Mouse (Mus musculus) kidney, postnatal 0 days (tissue): ENCODE data around the gene Ghrhr. TPM values are rescaled to one million over a fixed set of nuclear protein-coding genes. Genes with fewer than 3 reads are reported as not detected.
A peak's percentile ranks its signal among the peaks of the same experiment; 100 is the strongest.

ENCODE experiments used
- ATAC-seq: fragments of 200-750 bp; cut with Nextera tagmentation; replicated peaks from 2 replicates; pipeline ENCODE4 v1.8.0; 2017; ENCODE audit warnings: low read depth, moderate number of reproducible peaks, moderate TSS enrichment, moderate library complexity; ENCODE audit not compliant: low FRiP score
- DNase-seq: peaks from one replicate; pipeline ENCODE4 v3.0.0-alpha.2; 2016; ENCODE audit warnings: low spot score
- H3K27ac ChIP-seq: fragments of 300-500 bp; sonication (generic); 2 replicates; pipeline ENCODE4 v1.5.1; 2014; ENCODE audit warnings: mild to moderate bottlenecking
- H3K27me3 ChIP-seq: fragments of 300-500 bp; sonication (generic); 2 replicates; pipeline ENCODE4 v1.6.1; 2014; ENCODE audit warnings: low read length, mixed read lengths; ENCODE audit not compliant: insufficient read depth
- H3K36me3 ChIP-seq: fragments of 300-500 bp; sonication (generic); 2 replicates; pipeline ENCODE4 v1.6.1; 2014; ENCODE audit warnings: low read length, mixed read lengths; ENCODE audit not compliant: insufficient read depth
- H3K4me1 ChIP-seq: fragments of 300-500 bp; sonication (generic); replicated peaks from 2 replicates; pipeline ENCODE4 v1.6.1; 2014; ENCODE audit warnings: antibody characterized with exemption, low read length, mixed read lengths; ENCODE audit not compliant: insufficient read depth
- H3K4me2 ChIP-seq: fragments of 300-500 bp; sonication (generic); 2 replicates; pipeline ENCODE4 v1.6.1; 2014; ENCODE audit warnings: mild to moderate bottlenecking, low read length, moderate library complexity, mixed read lengths
- H3K4me3 ChIP-seq: fragments of 300-500 bp; sonication (generic); replicated peaks from 2 replicates; pipeline ENCODE4 v1.5.1; 2014; ENCODE audit warnings: low read depth, low read length
- H3K9ac ChIP-seq: fragments of 300-500 bp; sonication (generic); 2 replicates; pipeline ENCODE4 v1.6.1; 2014; ENCODE audit warnings: low read depth, low read length
- H3K9me3 ChIP-seq: fragments of 300-500 bp; sonication (generic); replicated peaks from 2 replicates; pipeline ENCODE4 v1.6.1; 2016; ENCODE audit warnings: low read length, inconsistent platforms, mixed read lengths
- CTCF ChIP-seq: IDR thresholded peaks from 2 replicates; pipeline ENCODE4 v1.5.1; 2016; ENCODE audit warnings: antibody characterized with exemption, low read depth, mild to moderate bottlenecking, moderate library complexity
- WGBS: fragments of 180-500 bp; shearing (Covaris S2); extraction: QIAGEN DNeasy Blood & Tissue Kit; methylation state at CpG from one replicate; pipeline ENCODE4 v1.1.7; 2014; 5-methylcytosine and 5-hydroxymethylcytosine counted together
- polyA plus RNA-seq: library from polyadenylated mRNA; unstranded; fragments of >200 nt; fragmentation: Nextera tagmentation; extraction: Ambion mirVana; gene quantifications from 2 replicates; pipeline ENCODE4 v1.2.1, GENCODE M21; 2015

The Ghrhr gene
- polyA plus RNA-seq, 1 experiment from 2014 or later: 0.59 TPM

GRCm38 (mm10) chr6:55370831-55371230 lies 5.3 kb upstream of the Ghrhr start:
- no peak overlapping the region for H3K4me2 ChIP-seq
- WGBS: 88% methylated on average over 6 of the region's 6 CpGs
- DNase-seq: no peak
- H3K9ac ChIP-seq: no peak overlapping the region
- H3K36me3 ChIP-seq: no peaks in the 10 kb centered on the region
- TF ChIP-seq CTCF: no peak
- ATAC-seq: no peak
- no peak overlapping the region for H3K4me3 ChIP-seq
- no peaks in the 10 kb centered on the region for H3K9me3 ChIP-seq
- no peak overlapping the region for H3K27ac ChIP-seq
- H3K27me3 ChIP-seq: no peaks in the 10 kb centered on the region
- no peaks in the 10 kb centered on the region for H3K4me1 ChIP-seq

DNA sequence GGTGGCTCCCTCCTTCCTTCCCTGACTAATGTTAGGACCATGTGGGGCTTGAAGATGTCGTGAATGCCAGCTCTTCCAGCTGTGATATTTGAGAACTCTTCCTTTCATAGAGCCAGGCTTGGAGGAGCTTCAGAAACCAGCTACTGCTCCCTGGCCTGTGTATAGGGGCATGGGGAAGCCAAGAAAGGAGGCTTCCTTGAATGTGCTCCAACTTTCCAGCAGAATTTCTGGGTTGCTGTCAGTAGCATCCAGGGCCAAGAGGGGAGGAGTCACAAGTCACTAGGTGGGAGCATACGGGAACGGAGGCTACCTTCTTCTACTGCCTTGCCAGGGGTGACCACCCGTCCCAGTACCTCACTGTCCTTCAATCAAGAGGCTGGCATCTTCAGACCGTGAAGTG lies 416 bp downstream of the Ghrhr start:
- H3K27me3 ChIP-seq: no peaks in the 10 kb centered on the region
- no peaks in the 10 kb centered on the region for H3K9me3 ChIP-seq
- no peak for ATAC-seq
- 66% methylated on average over 5 of the region's 5 CpGs for WGBS
- H3K4me1 ChIP-seq: no peaks in the 10 kb centered on the region
- TF ChIP-seq CTCF: no peak
- no peak overlapping the region for H3K4me2 ChIP-seq
- H3K36me3 ChIP-seq: no peaks in the 10 kb centered on the region
- no peak for DNase-seq
- no peak overlapping the region for H3K9ac ChIP-seq
- H3K27ac ChIP-seq: no peak overlapping the region
- no peak overlapping the region for H3K4me3 ChIP-seq

DNA sequence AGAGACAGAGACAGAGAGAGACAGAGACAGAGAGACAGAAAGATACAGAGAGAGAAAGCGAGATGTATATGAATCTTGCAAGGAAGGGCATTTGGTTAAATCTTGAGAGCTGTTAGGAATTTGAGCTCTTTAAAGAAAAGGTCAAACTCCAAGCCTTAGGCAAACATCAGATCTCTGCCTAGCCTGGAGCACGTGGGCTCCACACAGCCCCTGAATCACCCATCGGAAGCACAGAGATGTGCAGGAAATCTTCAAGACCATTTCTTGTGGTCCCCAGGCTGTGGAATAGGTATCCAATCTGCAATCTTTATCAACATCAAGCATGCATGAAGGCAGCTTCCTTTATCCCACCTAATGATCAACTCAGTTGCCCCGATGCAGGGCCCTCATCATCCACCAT lies 1.4 kb downstream of the Ghrhr start:
- H3K4me3 ChIP-seq: no peak overlapping the region
- no peaks in the 10 kb centered on the region for H3K4me1 ChIP-seq
- H3K27ac ChIP-seq: no peak overlapping the region
- no peak overlapping the region for H3K9ac ChIP-seq
- no peaks in the 10 kb centered on the region for H3K9me3 ChIP-seq
- 74% methylated on average over 4 of the region's 4 CpGs for WGBS
- ATAC-seq: no peak
- TF ChIP-seq CTCF: no peak
- no peak overlapping the region for H3K4me2 ChIP-seq
- DNase-seq: no peak
- no peaks in the 10 kb centered on the region for H3K27me3 ChIP-seq
- H3K36me3 ChIP-seq: no peaks in the 10 kb centered on the region

- peak; percentile 80 for TF ChIP-seq CTCF
- no peaks in the 10 kb centered on the region for H3K36me3 ChIP-seq
- ATAC-seq (no peak), DNase-seq (peak; percentile 82)
- no peak overlapping the region for H3K4me3 ChIP-seq
- no peaks in the 10 kb centered on the region for H3K27me3 ChIP-seq
- 45% methylated on average over 3 of the region's 3 CpGs for WGBS
- no peaks in the 10 kb centered on the region for H3K4me1 ChIP-seq
- H3K9ac ChIP-seq: no peak overlapping the region
- no peaks in the 10 kb centered on the region for H3K9me3 ChIP-seq
- H3K4me2 ChIP-seq: no peak overlapping the region
- no peak overlapping the region for H3K27ac ChIP-seq
These were observed 3.7 kb downstream of the Ghrhr start for GRCm38 (mm10) chr6:55379641-55380335.

- no peaks in the 10 kb centered on the region for H3K9me3 ChIP-seq
- no peak for TF ChIP-seq CTCF
- no peaks in the 10 kb centered on the region for H3K4me1 ChIP-seq
- no peak overlapping the region for H3K9ac ChIP-seq
- H3K4me2 ChIP-seq: no peak overlapping the region
- 64% methylated on average over 4 of the region's 4 CpGs for WGBS
- H3K27me3 ChIP-seq: no peaks in the 10 kb centered on the region
- no peaks in the 10 kb centered on the region for H3K36me3 ChIP-seq
- H3K4me3 ChIP-seq: no peak overlapping the region
- no peak for DNase-seq
- ATAC-seq: no peak
- H3K27ac ChIP-seq: no peak overlapping the region
These were observed 5.9 kb downstream of the Ghrhr start for GRCm38 (mm10) chr6:55381966-55382365.

DNA sequence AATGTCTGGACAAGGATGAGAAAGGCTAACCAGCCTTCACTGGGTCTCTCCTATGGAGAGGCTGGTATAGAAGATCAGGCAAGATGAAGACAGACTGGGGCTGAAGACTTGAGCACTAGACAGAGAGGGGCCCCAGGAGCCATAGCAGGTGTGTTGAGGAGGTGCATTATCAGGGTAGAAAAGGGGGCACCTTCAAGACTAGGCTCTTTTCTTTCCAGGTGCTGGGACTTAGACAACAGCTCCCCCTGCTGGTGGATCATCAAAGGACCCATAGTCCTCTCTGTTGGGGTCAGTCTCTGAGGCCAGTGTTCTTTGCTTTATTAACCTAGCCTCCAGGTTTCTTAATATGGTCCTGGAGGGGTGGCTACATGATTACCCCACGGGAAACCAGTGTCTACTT lies 7.8 kb downstream of the Ghrhr start:
- no peaks in the 10 kb centered on the region for H3K9me3 ChIP-seq
- no peaks in the 10 kb centered on the region for H3K27me3 ChIP-seq
- peak; percentile 86 for TF ChIP-seq CTCF
- DNase-seq (peak; percentile 66), ATAC-seq (peak; percentile 24; the same call in 1 of the 2 replicates)
- 12% methylated on average over 1 of the region's 1 CpGs for whole genome bisulfite sequencing
- H3K9ac ChIP-seq: no peak overlapping the region
- no peak overlapping the region for H3K4me3 ChIP-seq
- no peak overlapping the region for H3K4me2 ChIP-seq
- no peaks in the 10 kb centered on the region for H3K36me3 ChIP-seq
- H3K4me1 ChIP-seq: no peaks in the 10 kb centered on the region
- H3K27ac ChIP-seq: no peak overlapping the region
